Mouse (Mus musculus): ENCODE data around the gene Wfdc9.

Gene Wfdc9

GRCm38 (mm10) chr2:164656483-164656882, at the start of gene Wfdc9:
Wfdc9 (minus strand) TSS chr2:164656583.
- DNase-seq (ENCODE audit: low spot score in 2 of 2) = no peak

GRCm38 (mm10) chr2:164705991-164706390, 49.6 kb upstream of the Wfdc9 start:
- no peak for DNase-seq (ENCODE audit: low spot score in 2 of 2)

DNA sequence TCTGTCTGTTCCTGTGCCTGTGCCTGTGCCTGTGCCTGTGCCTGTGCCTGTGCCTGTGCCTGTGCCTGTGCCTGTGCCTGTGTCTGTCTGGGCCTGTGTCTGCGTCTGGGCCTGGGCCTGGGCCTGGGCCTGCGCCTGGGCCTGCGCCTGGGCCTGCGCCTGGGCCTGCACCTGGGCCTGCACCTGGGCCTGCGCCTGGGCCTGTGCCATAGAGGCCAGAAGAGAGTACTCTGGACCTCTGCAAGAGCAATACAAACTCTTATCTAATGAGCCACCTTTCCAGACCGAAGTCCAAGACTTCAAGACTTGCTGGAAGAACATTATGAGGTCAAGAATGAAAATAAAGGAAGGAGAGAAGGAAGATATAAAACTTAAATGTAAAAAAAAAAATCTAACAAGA, 48.9 kb upstream of the Wfdc9 start:
- DNase-seq (ENCODE audit: low spot score in 2 of 2) = no peak

- DNase-seq (ENCODE audit: low spot score in 2 of 2) = no peak
These were observed 47.9 kb upstream of the Wfdc9 start for GRCm38 (mm10) chr2:164704235-164704634.

DNA sequence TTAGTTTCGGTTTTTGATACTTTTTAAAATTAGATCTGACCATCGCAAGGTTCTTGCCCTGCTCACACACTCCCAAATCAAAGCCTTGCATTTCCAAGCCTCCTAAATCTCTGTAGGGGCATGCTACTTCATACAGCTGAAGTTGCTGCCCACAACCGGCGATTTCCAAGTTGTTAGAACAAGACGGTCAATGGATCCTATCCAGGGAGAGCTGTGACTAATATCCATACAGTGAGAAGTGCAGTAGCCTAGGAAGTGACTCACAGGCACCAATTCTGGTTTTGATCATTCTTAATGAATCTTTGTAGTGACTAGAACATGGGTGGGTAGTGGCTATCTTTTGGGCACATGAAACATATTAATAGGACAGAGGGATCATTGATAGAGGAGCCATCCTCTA, 45.4 kb upstream of the Wfdc9 start:
- DNase-seq (ENCODE audit: low spot score in 2 of 2) = no peak

DNA sequence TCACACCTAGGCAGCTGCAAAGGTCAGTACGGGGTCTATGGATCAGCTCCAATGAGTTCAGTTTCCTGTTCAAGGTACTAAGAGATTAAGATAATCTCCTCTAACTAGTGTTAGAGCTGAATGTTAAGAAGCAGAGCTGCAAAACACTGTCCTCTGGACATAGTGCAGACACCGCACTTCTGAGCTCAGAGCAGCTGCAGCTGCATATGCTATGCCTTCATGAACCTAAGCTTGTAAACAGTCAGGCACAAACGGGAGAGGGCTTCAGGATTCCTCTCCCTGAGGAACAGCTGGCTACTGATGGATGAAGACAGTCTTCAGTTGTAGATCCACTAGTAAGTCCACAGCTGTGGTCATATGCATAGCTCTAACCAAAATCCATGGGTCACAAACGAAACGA, 44.6 kb upstream of the Wfdc9 start:
- no peak for DNase-seq (ENCODE audit: low spot score in 2 of 2)

DNA sequence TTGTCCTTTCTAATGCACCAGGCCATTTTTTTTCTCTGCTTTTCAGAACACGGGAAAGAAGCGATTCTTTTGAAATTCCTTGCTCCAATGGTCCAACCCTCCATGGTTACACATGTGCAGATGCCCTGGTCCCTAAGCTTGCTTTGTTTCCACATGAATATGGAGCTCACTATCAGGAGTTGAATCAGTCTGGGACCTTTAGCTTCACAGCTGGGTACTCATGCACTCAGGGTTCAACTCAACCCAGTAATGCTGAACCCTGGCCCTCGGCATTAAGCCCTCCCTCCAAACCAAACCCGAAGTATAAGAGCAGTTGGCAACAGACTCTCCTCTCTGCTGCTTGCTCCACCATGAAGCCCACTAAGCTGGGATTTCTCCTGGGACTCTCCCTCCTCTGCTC, 41.8 kb upstream of the Wfdc9 start, which contains the start of gene Spint4:
Gene Spint4, plus strand, starts transcription at position 301 of the 400 bp plus-strand sequence.
- no peak for DNase-seq (ENCODE audit: low spot score in 2 of 2)

DNA sequence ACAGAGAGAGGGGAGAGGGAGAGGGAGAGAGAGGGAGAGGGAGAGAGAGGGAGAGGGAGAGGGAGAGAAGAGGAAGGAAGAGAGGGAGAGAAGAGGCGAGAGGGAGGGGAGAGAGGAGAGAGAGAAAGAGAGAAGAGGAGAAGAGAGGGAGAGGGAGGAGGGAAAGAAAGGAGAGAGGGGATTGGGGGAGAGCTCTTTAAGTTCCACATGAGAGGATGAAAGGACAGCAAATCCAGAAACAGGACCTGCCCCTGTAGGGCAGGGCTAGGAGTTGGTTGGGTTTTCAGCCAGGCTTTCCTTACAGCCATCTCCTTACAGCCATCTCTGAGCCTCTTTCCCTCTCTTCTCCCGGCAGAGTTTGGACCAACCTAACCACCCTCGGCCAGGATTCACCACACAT, 28.4 kb upstream of the Wfdc9 start, which contains the start of gene Wfdc13:
Gene Wfdc13, plus strand, starts transcription at position 301 of the 400 bp plus-strand sequence.
- no peak for DNase-seq (ENCODE audit: low spot score in 2 of 2)

DNA sequence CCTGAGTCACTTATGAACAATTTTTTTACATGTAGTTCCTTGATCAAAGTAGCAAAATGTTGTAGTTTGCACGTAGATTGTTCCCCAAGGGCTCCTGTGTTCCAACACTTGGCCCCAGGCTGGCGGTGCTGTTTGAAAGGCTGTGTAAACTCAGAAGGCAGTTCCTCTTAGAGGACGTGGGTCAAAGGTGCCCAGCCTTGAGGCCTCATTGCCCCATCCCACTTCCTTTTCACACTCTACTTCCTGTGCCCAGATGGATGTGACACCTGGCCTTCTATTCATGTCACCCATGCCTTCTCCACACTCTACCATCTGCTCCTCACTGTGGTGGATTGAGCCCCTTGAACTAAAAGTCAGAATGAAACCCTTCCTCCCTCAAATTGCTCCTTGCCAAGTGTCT, 23.5 kb upstream of the Wfdc9 start:
- no peak for DNase-seq (ENCODE audit: low spot score in 2 of 2)

DNA sequence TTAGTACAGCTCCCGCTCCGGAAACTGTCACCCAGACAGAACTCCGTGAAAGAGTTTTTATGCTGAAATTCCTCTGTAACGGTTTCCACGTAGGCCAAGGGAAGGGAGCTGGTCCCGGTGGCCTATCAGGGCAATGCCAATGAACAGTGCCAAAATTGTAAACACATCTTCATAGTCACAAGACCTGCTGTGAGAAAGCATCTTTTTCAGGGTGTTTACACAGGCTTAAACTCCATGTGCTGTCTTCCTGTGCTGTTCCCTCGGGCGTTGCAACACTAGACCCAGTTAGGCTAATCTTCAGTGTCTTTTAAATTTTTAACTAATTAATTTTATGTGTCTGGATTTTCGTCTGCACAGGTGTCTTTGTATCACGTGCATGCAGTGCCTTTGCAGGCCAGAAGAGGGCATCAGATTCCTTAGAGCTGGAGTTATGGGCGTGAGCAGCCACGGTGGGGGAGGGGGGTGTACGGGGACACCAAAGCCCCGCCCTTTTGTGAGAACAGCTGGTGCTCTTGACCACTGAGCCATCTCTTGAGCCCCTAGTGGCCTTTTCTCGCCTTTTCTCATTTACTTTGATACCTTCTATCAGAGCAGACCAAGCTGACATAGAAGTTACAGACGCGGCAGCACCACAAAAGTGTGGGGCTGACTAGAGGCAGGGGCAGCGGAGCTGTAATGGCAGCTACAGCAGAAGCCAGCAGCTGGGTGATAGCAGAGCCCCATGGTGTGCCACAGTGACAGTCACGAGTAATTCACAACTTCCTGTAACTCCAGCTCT, 22.7 kb upstream of the Wfdc9 start:
- peak; percentile 28 to 51 for DNase-seq (ENCODE audit: low spot score in 2 of 2)

- no peak for DNase-seq (ENCODE audit: low spot score in 2 of 2)
These were observed 20.7 kb upstream of the Wfdc9 start for GRCm38 (mm10) chr2:164676916-164677685.

DNA sequence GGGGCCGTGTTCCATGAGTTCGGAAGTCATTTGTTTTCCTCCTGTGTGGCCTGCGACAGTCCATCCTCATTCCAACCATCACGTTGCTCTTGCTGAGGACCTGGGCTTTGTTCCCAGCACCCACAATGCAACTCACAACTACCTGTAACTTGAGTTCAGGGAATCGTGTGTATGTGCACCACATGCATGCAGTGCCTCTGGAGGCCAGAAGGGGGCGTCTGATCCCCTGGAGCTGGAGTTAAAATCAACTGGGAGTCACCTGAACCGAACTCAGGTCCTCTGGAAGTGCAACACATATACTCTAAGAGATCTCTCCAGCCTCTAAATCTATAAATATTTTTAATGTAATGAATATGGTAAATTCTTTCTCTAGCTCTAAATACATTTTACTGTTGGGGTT, 19.7 kb upstream of the Wfdc9 start:
- DNase-seq (ENCODE audit: low spot score in 2 of 2) = no peak

DNA sequence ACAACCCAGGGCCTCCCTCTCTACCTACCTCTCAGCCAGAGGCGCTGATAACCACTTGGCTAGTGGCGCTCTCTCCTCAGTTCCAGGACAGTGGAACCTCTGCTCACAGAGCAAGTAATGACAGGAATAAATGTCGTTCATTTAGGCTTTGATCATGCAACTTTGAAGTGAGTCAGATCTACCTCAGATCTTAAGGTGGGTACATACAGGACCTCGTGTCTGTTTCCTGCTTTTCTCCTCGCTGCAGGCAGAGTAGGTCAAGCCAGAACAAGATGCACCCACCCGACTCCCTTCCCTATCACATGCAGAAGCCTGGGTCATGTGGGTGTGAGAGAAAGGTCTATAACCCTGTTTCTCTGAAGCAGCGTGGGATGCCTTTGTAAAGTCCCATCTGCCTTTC, 17.6 kb upstream of the Wfdc9 start, which contains the start of gene Wfdc11:
Gene Wfdc11, minus strand, starts transcription at position 101 of the 400 bp plus-strand sequence.
- DNase-seq (ENCODE audit: low spot score in 2 of 2) = no peak

GRCm38 (mm10) chr2:164670938-164671337, 14.6 kb upstream of the Wfdc9 start:
- no peak for DNase-seq (ENCODE audit: low spot score in 2 of 2)

DNA sequence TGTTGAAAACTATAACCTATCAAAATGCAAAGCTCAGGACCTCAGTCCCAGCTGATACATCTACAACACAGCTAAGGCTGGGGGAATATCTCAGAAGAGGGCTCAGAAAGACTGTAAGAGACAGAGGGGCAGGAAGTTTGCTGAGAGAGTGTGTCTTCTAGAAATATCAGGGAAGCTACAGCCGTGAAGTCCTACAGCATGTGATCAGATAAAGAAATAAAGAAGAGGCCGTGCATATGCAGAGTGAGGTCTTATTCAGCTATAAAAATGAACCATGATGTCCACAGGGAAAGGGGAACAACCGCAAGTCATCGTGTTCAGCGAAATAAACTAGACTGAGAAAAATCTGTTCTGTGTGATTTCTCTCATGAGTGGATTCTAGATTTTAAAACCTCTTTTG, 13.9 kb upstream of the Wfdc9 start:
- no peak for DNase-seq (ENCODE audit: low spot score in 2 of 2)

- DNase-seq (ENCODE audit: low spot score in 2 of 2) = no peak
These were observed 8.5 kb upstream of the Wfdc9 start for GRCm38 (mm10) chr2:164664851-164665250.

GRCm38 (mm10) chr2:164655858-164656257, 525 bp downstream of the Wfdc9 start, which contains the start of gene Wfdc10:
Wfdc10 (plus strand) TSS chr2:164656046.
- peak in 1 of 2 experiments; percentile 8 for DNase-seq (ENCODE audit: low spot score in 2 of 2)

DNA sequence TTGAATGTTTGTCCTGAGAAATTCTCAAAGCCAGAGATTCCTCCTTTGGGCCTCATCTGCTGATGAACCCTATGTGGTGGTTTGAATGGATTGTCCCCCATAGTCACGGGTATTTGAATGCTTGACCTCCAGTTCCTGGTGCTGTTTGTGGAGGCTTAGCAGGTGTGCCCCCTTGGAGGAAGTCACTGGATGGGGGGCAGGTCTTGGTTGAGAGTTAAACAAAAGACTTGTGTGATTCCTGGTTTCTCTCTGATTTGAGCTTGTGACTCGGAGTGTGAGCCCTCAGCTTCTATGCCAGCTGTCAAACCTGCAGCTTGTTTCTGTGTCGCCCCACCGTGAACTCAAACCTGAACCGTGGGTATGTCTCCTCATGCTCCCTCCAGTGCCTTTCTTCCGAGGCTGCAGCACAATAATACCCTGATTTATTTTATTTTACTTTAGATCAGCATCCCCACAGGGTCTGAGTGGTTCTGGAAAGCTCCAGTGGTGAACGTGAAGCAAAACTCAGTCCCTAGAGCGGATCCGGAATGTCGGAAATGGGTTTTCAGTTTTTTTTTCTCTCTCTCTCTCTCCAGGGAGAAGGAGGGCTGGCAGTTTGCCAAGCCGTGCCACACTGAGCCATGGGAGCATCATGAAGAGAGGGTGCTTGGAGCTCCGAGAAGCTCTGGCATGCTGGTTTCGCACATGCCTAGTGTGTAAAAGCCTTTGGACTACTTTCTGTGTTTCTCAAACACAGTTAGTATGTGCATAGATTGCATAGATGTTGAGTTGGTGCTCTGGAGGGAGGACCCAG, 14.3 kb downstream of the Wfdc9 start:
- peak in 1 of 2 experiments; percentile 5 for DNase-seq (ENCODE audit: low spot score in 2 of 2)

- no peak for DNase-seq (ENCODE audit: low spot score in 2 of 2)
These were observed 15.3 kb downstream of the Wfdc9 start for GRCm38 (mm10) chr2:164641129-164641528.

DNA sequence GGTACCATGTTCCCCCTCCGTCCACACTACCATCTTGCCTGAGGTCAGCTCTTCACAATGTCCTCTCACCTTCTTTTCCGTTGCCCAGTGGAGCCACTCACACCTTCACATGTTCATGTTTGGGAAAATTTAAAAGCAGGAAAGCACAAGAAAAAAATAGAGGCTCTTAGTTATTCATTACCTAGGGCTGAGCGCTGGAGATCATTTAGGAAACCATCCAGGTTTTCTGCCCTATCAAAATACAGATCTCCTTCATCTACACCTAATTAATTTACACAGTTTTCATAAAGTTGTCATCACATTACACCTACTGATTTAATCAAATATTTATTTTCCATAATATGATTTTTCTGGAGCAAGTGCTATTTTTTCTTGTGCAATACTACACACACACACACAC, 17.7 kb downstream of the Wfdc9 start, which contains the start of gene Wfdc16:
Gene Wfdc16, minus strand, starts transcription at position 101 of the 400 bp plus-strand sequence.
- DNase-seq (ENCODE audit: low spot score in 2 of 2) = no peak

DNA sequence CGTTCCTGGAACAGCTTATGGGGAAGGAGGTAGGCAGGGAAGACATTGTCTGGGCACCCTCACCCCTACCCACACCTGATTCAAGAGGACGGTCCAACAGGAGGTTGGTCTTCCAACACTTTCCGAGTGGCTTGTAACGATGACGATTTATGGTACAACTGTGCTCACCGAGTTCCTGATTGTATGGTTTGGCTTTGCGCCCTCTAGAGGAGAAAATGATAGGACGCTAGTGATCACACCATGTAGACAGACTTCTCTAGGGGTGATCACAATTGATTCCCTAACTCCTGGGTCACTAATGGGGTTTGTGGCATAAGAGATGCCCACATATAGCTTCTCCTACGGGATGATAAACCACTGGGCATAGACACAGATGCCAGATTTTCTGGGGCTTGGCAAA, 21.1 kb downstream of the Wfdc9 start:
- DNase-seq (ENCODE audit: low spot score in 2 of 2) = no peak

DNA sequence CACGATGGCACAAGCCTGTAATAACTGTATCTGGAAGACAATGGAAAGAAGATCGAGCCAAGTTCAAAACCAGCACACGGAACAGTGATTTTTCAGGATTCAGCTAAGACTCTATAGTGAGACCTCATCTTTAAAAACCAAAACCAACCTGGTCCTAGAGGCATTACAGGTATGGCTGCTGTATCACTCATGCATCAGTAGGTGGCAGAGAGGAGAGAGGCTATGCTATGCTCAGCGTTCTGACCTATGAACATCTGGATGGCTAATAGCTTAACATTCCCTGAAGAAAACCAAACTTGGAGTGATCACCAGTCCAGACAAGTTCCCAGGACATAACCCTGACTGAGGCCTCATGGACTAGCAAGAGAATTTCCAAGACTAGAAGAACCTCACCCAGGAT, 34.6 kb downstream of the Wfdc9 start:
- DNase-seq (ENCODE audit: low spot score in 2 of 2) = no peak

Data from frontal cortex, postnatal 14 days (tissue).